Mouse (Mus musculus) forebrain, embryonic 11.5 days (tissue): ENCODE results near the gene Cdip1. TPM values are rescaled to one million over a fixed set of nuclear protein-coding genes. Genes with fewer than 3 reads are reported as not detected.
A peak's percentile ranks its signal among the peaks of the same experiment; 100 is the strongest.

Experiments used
- ATAC-seq: fragments of 200-750 bp; cut with Nextera tagmentation; replicated peaks from 2 replicates; pipeline ENCODE4 v1.8.0; 2017; ENCODE audit warnings: moderate TSS enrichment; ENCODE audit not compliant: low FRiP score
- DNase-seq: peaks from one replicate; pipeline ENCODE4 v3.0.0-alpha.2; 2017; ENCODE audit warnings: low spot score
- H3K27ac ChIP-seq: fragments of 300-500 bp; sonication (generic); 2 replicates; pipeline ENCODE4 v1.5.1; 2014; ENCODE audit warnings: low read depth, low read length
- H3K27me3 ChIP-seq: fragments of 300-500 bp; sonication (generic); 2 replicates; pipeline ENCODE4 v1.6.1; 2014; ENCODE audit warnings: mild to moderate bottlenecking, low read length, mixed read lengths; ENCODE audit not compliant: control insufficient read depth, insufficient read depth
- H3K36me3 ChIP-seq: fragments of 300-500 bp; sonication (generic); 2 replicates; pipeline ENCODE4 v1.6.1; 2014; ENCODE audit warnings: mild to moderate bottlenecking, low read length, moderate library complexity, mixed read lengths; ENCODE audit not compliant: control insufficient read depth, insufficient read depth
- H3K4me1 ChIP-seq: fragments of 300-500 bp; sonication (generic); replicated peaks from 2 replicates; pipeline ENCODE4 v1.6.1; 2014; ENCODE audit warnings: low read length, mixed read lengths; ENCODE audit not compliant: control insufficient read depth, insufficient read depth
- H3K4me2 ChIP-seq: fragments of 300-500 bp; sonication (generic); 2 replicates; pipeline ENCODE4 v1.6.1; 2014; ENCODE audit warnings: low read depth, mild to moderate bottlenecking, low read length, moderate library complexity, mixed read lengths; ENCODE audit not compliant: severe bottlenecking
- H3K4me3 ChIP-seq: fragments of 300-500 bp; sonication (generic); 2 replicates; pipeline ENCODE4 v1.5.1; 2014; ENCODE audit warnings: low read depth, low read length
- H3K9ac ChIP-seq: fragments of 300-500 bp; sonication (generic); 2 replicates; pipeline ENCODE4 v1.6.1; 2014; ENCODE audit warnings: low read length
- H3K9me3 ChIP-seq: fragments of 300-500 bp; sonication (generic); 2 replicates; pipeline ENCODE4 v1.6.1; 2016; ENCODE audit warnings: low read length, mixed read lengths; ENCODE audit not compliant: control insufficient read depth
- WGBS: fragments of 180-500 bp; shearing (Covaris S2); extraction: QIAGEN DNeasy Blood & Tissue Kit; methylation state at CpG from one replicate; pipeline ENCODE4 v1.1.7; 2014; 5-methylcytosine and 5-hydroxymethylcytosine counted together
- polyA plus RNA-seq: library from polyadenylated mRNA; unstranded; fragments of >200 nt; fragmentation: Nextera tagmentation; extraction: Ambion mirVana; gene quantifications from 2 replicates; pipeline ENCODE4 v1.2.1, GENCODE M21; 2014

The Cdip1 gene
- polyA plus RNA-seq, 1 experiment from 2014 or later: 109 TPM

GRCm38 (mm10) chr16:4717866-4718265 is 72.2 kb downstream of the Cdip1 start:
- DNase-seq (no peak), ATAC-seq (no peak)
- Histone ChIP-seq H3K27ac (no peak overlapping the region), H3K27me3 (no peaks in the 10 kb centered on the region), H3K4me1 (no peaks in the 10 kb centered on the region; the same call in 1 of the 2 replicates), H3K9me3 (no peaks in the 10 kb centered on the region), H3K36me3 (peaks cover 15% of the 10 kb centered on the region; the same call in 1 of the 2 replicates), H3K4me2 (peak overlapping the region; percentile 60), H3K9ac (peak overlapping the region; percentile 85), H3K4me3 (peak overlapping the region; percentile 51)
- WGBS: 77% methylated on average over 3 of the region's 3 CpGs

DNA sequence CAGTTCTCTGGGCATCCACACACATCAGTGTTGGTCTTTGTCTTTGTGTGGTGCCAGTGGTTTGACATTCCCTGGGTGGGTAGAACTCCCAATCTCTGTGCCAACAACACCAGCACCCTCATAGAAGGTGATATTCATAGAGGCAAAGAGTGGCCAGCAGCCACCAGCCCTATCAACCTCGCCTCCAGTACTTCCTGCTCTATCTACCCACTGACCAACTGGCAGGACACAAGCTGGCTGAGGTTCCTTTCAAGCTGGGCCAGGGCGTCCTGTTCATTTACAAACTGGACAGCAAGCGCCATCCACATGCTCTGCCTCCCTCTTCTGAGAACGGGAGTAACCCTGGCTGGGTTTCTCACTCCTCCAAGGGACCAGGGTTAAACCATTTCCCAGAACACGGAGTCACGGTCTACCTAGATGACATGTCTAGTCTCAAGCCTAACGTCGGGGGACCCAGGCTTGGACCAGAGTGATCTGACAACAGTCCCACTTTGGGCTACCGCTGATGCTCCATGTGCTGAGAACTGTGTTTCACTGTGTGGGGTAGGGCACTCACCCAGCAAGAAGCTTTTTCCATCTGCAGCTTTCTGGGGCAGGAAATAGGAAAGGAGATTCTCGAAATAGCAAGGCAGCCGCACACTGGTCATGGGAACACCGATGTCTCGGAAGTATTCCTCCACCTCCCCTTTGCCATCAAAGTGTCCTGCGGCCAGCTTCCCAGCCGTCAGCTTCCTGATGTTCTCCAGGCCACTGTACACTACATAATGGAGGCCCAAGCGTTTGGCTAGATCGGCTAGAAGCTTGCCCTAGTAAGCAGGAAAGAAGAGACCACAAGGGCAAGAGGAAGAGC is 76.0 kb downstream of the Cdip1 start:
- WGBS: 93% methylated on average over 17 of the region's 17 CpGs
- ATAC-seq: no peak

GRCm38 (mm10) chr16:4711173-4711572 is 78.9 kb downstream of the Cdip1 start:
- no peak for DNase-seq
- no peak for ATAC-seq
- WGBS: 97% methylated on average over 4 of the region's 4 CpGs

More for the DNA sequence above, 76.0 kb downstream of the Cdip1 start:
- Histone ChIP-seq H3K4me2 (no peak overlapping the region), H3K9ac (no peak overlapping the region), H3K27ac (no peak overlapping the region), H3K4me1 (no peaks in the 10 kb centered on the region), H3K4me3 (no peak overlapping the region), H3K27me3 (no peaks in the 10 kb centered on the region), H3K9me3 (no peaks in the 10 kb centered on the region), H3K36me3 (peaks cover 20% of the 10 kb centered on the region; the same call in 1 of the 2 replicates)
- DNase-seq: peak; percentile 43

GRCm38 (mm10) chr16:4705541-4705940 is 84.6 kb downstream of the Cdip1 start:
- Histone ChIP-seq H3K4me2 (no peak overlapping the region), H3K9me3 (no peaks in the 10 kb centered on the region), H3K4me3 (no peak overlapping the region), H3K27me3 (no peaks in the 10 kb centered on the region), H3K36me3 (peaks cover 12% of the 10 kb centered on the region; the same call in 1 of the 2 replicates), H3K9ac (no peak overlapping the region), H3K27ac (no peak overlapping the region), H3K4me1 (no peaks in the 10 kb centered on the region)
- DNase-seq (no peak), ATAC-seq (no peak)
- 79% methylated on average over 4 of the region's 4 CpGs for WGBS

More at GRCm38 (mm10) chr16:4711173-4711572, 78.9 kb downstream of the Cdip1 start:
- H3K4me3 ChIP-seq: no peak overlapping the region
- no peaks in the 10 kb centered on the region for H3K9me3 ChIP-seq
- no peak overlapping the region for H3K4me2 ChIP-seq
- H3K27ac ChIP-seq: no peak overlapping the region
- no peak overlapping the region for H3K9ac ChIP-seq
- H3K4me1 ChIP-seq: no peaks in the 10 kb centered on the region
- peaks cover 20% of the 10 kb centered on the region; the same call in 1 of the 2 replicates for H3K36me3 ChIP-seq
- no peaks in the 10 kb centered on the region for H3K27me3 ChIP-seq

DNA sequence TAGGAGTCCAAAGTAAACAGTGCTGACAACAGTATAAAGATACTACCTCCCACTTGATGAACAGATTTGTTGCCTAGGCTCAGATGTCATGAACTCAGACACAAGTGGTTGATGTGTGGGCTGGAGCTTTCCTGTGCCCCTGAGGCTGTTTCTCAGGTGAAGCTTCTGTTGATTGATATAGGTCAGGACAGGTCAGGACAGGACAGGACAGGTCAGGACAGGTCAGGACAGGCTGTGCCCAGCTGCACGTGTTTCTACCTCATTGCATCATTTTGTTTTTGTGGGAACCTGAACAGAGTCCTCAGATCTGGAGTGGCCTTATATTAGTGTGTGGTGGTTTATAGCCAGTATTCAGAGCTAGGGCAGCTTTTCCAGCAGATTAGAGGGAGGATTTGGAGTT is 87.4 kb downstream of the Cdip1 start:
- peaks cover 12% of the 10 kb centered on the region; the same call in 1 of the 2 replicates for H3K36me3 ChIP-seq
- H3K9me3 ChIP-seq: no peaks in the 10 kb centered on the region
- H3K27ac ChIP-seq: no peak overlapping the region
- H3K27me3 ChIP-seq: no peaks in the 10 kb centered on the region
- no peak overlapping the region for H3K9ac ChIP-seq
- no peaks in the 10 kb centered on the region for H3K4me1 ChIP-seq
- H3K4me3 ChIP-seq: no peak overlapping the region
- ATAC-seq (no peak), DNase-seq (no peak)
- 94% methylated on average over 1 of the region's 1 CpGs for WGBS
- H3K4me2 ChIP-seq: no peak overlapping the region

DNA sequence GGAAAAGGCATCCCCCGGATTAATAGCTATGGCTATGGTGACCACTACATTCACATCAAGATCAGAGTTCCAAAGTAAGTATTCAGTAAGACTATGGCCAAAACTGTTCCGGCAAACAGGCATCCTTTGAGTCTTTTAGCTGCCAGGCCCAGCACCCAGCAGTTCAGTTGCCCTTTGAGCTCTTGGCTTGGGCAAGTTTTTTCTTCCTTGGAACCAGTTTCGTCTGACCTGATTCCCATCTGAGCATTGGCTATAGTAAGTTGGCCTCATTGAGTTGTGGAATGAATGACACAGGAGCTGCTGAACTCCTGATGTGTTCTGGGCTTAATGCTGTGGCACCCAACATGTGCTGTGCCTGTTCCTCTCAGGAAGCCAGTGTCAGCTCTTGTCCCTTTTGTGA is 88.9 kb downstream of the Cdip1 start:
- DNase-seq: no peak
- ATAC-seq: no peak
- H3K36me3 ChIP-seq: peaks cover 12% of the 10 kb centered on the region; the same call in 1 of the 2 replicates

More for the DNA sequence above, 88.9 kb downstream of the Cdip1 start:
- no peak overlapping the region for H3K4me2 ChIP-seq
- H3K4me3 ChIP-seq: no peak overlapping the region
- no peak overlapping the region for H3K27ac ChIP-seq
- no peaks in the 10 kb centered on the region for H3K27me3 ChIP-seq
- H3K9ac ChIP-seq: no peak overlapping the region
- H3K4me1 ChIP-seq: no peaks in the 10 kb centered on the region
- WGBS: 92% methylated on average over 3 of the region's 3 CpGs
- H3K9me3 ChIP-seq: no peaks in the 10 kb centered on the region

Other genes with a start within 250 kb of the Cdip1 start
- 23.3 and 23.7 TPM in 2 replicates for gene Srl, start 248.5 kb downstream of the Cdip1 start, polyA plus RNA-seq
- gene Tfap4, start 230.4 kb downstream of the Cdip1 start, polyA plus RNA-seq: 27.7 and 28.6 TPM in 2 replicates
- 31.3 and 34.5 TPM in 2 replicates for gene Glis2, start 195.6 kb downstream of the Cdip1 start, polyA plus RNA-seq
- 87.4 and 91.4 TPM in 2 replicates for gene Pam16, start 165.3 kb downstream of the Cdip1 start, polyA plus RNA-seq
- 7.6 and 7.7 TPM in 2 replicates for gene Vasn, start 150.4 kb downstream of the Cdip1 start, polyA plus RNA-seq
- 57.7 and 60.7 TPM in 2 replicates for gene Dnaja3, start 150.3 kb downstream of the Cdip1 start, polyA plus RNA-seq
- 20.5 and 23.3 TPM in 2 replicates for gene Coro7, start 110.5 kb downstream of the Cdip1 start, polyA plus RNA-seq
- 212 and 220 TPM in 2 replicates for gene Nmral1, start 70.9 kb downstream of the Cdip1 start, polyA plus RNA-seq
- 74.3 and 80.3 TPM in 2 replicates for gene Hmox2, start 63.9 kb downstream of the Cdip1 start, polyA plus RNA-seq
- 0.36 TPM in 1 of 2 replicates, not detected in the other for gene 4930562C15Rik, start 45.1 kb upstream of the Cdip1 start, polyA plus RNA-seq
- 23.9 TPM in 2 replicates for gene Ubald1, start 90.0 kb upstream of the Cdip1 start, polyA plus RNA-seq
- gene Mgrn1, start 96.0 kb upstream of the Cdip1 start, polyA plus RNA-seq: 69.9 and 77.2 TPM in 2 replicates
- 120 and 137 TPM in 2 replicates for gene Nudt16l1, start 148.5 kb upstream of the Cdip1 start, polyA plus RNA-seq
- gene Anks3, start 173.9 kb upstream of the Cdip1 start, polyA plus RNA-seq: 50.4 and 52.4 TPM in 2 replicates
- not detected in 2 replicates for gene Sept12, start 207.6 kb upstream of the Cdip1 start, polyA plus RNA-seq
- 2.0 TPM in 1 of 2 replicates, not detected in the other for gene Smim22, start 217.0 kb upstream of the Cdip1 start, polyA plus RNA-seq
- 74.1 and 81.6 TPM in 2 replicates for gene Rogdi, start 223.3 kb upstream of the Cdip1 start, polyA plus RNA-seq